17 mouse cellular contexts compared by ENCODE assay signal in genomic region chr15:25682953-25683507, GRCm38 (mm10).
A peak's percentile ranks its signal among the peaks of the same experiment; 100 is the strongest.
DNase-seq lines count a peak whose midpoint lies in the region; ATAC-seq and TF ChIP-seq lines count a peak whose summit lies in the region.
"Had no signal": no experiment of that assay in that cellular context is flagged by ENCODE, and none has a peak within 500 bp of the region (broad histone marks: within the 10 kb centered on the region; RNA-seq: fewer than 3 reads in every experiment).

No protein-coding gene starts in this region.

- H3K4me1 ChIP-seq in kidney, postnatal 0 days (replicated peaks; ENCODE audit: insufficient read depth, low read length), result peaks cover 18% of the 10 kb centered on the region; the same call in 1 of the 2 replicates
- H3K4me1 ChIP-seq in ES-Bruce4 (ENCODE audit: control insufficient read depth, insufficient read depth, low read length), result no peaks in the 10 kb centered on the region
- H3K4me1 ChIP-seq in embryonic facial prominence, embryonic 15.5 days, result peaks cover 41% of the 10 kb centered on the region

- no peaks in the 10 kb centered on the region for H3K36me3 ChIP-seq in kidney, postnatal 0 days (ENCODE audit: insufficient read depth, low read length)
- H3K36me3 ChIP-seq in ES-Bruce4 (ENCODE audit: control insufficient read depth, insufficient read depth, low read length, poor library complexity, severe bottlenecking), result no peaks in the 10 kb centered on the region
- H3K36me3 ChIP-seq in embryonic facial prominence, embryonic 15.5 days, result no peaks in the 10 kb centered on the region

- H3K9ac ChIP-seq in kidney, postnatal 0 days (ENCODE audit: low read depth, low read length), result no peak overlapping the region
- no peak overlapping the region for H3K9ac ChIP-seq in ES-Bruce4 (ENCODE audit: low read depth, poor library complexity, severe bottlenecking)
- H3K9ac ChIP-seq in embryonic facial prominence, embryonic 15.5 days, result no peak overlapping the region
- H3K9ac ChIP-seq: liver, embryonic 12.5 days had no signal

- TF ChIP-seq POLR2A in ES-Bruce4 (IDR thresholded peaks at IDR 0.05; ENCODE audit: insufficient read depth, low read length), result no peak

- no peak for ATAC-seq in kidney, postnatal 0 days (replicated peaks; ENCODE audit: low FRiP score, low read depth)
- no peak for ATAC-seq in embryonic facial prominence, embryonic 15.5 days (ENCODE audit: insufficient number of reproducible peaks, low FRiP score, low TSS enrichment, low read depth)
- ATAC-seq: liver, embryonic 12.5 days had no signal

- no peaks in the 10 kb centered on the region for H3K27me3 ChIP-seq in kidney, postnatal 0 days (ENCODE audit: insufficient read depth, low read length)
- H3K27me3 ChIP-seq in ES-Bruce4 (ENCODE audit: control insufficient read depth, insufficient read depth, low read length, poor library complexity, severe bottlenecking), result no peaks in the 10 kb centered on the region
- no peaks in the 10 kb centered on the region for H3K27me3 ChIP-seq in embryonic facial prominence, embryonic 15.5 days
- H3K27me3 ChIP-seq: CH12.LX; liver, embryonic 12.5 days had no signal

- no peak overlapping the region for H3K4me3 ChIP-seq in kidney, postnatal 0 days (replicated peaks; ENCODE audit: low read depth, low read length)
- no peak overlapping the region for H3K4me3 ChIP-seq in ES-Bruce4 (ENCODE audit: low read depth, low read length)
- no peak overlapping the region for H3K4me3 ChIP-seq in embryonic facial prominence, embryonic 15.5 days (replicated peaks)
- H3K4me3 ChIP-seq: erythroblast, embryonic 14.5 days; liver, embryonic 12.5 days had no signal

- no peak overlapping the region for H3K27ac ChIP-seq in kidney, postnatal 0 days
- 0 out of 2 replicates have a peak overlapping the region, but pooled peaks have one; percentile 31 for H3K27ac ChIP-seq in ES-Bruce4 (ENCODE audit: insufficient read depth, low read length)
- H3K27ac ChIP-seq in embryonic facial prominence, embryonic 15.5 days (replicated peaks), result peak overlapping the region; percentile 66; the same call in 1 of the 2 replicates
- H3K27ac ChIP-seq: liver, embryonic 12.5 days had no signal

- peak; percentile 71 for DNase-seq in embryo, embryonic 10 days (ENCODE audit: low spot score)
- no peak for DNase-seq in embryo, embryonic 9.5 days (ENCODE audit: extremely low spot score)
- peak; percentile 65 for DNase-seq in kidney, postnatal 0 days (ENCODE audit: low spot score)
- no peak for DNase-seq in kidney, adult 8-10 months
- no peak for DNase-seq in frontal cortex, adult 2 months (ENCODE audit: extremely low spot score in 1 of 2, low spot score in 1 of 2)
- no peak for DNase-seq in adrenal gland, postnatal 25 days
- DNase-seq: adrenal gland, postnatal 36 days; cerebellum, postnatal 14 days; kidney, adult 11 months; kidney, postnatal 4 days; lung, postnatal 10 days; thymus, adult 2 months had no signal

- TF ChIP-seq EP300 in ES-Bruce4 (IDR thresholded peaks at IDR 0.05; ENCODE audit: insufficient read depth, low read depth, low read length), result no peak

- H3K9me3 ChIP-seq in kidney, postnatal 0 days (replicated peaks; ENCODE audit: low read length), result no peaks in the 10 kb centered on the region
- no peaks in the 10 kb centered on the region for H3K9me3 ChIP-seq in ES-Bruce4 (replicated peaks; ENCODE audit: control insufficient read depth, insufficient read depth, low read length, poor library complexity, severe bottlenecking)
- no peaks in the 10 kb centered on the region for H3K9me3 ChIP-seq in embryonic facial prominence, embryonic 15.5 days (replicated peaks)
- H3K9me3 ChIP-seq: liver, embryonic 12.5 days had no signal

- no peak for TF ChIP-seq CTCF in kidney, postnatal 0 days (IDR thresholded peaks at IDR 0.05; ENCODE audit: low read depth)
- TF ChIP-seq CTCF in ES-Bruce4 (IDR thresholded peaks at IDR 0.05; ENCODE audit: low read depth, low read length), result no peak

- no peak overlapping the region for H3K4me2 ChIP-seq in kidney, postnatal 0 days (ENCODE audit: low read length)
- H3K4me2 ChIP-seq in embryonic facial prominence, embryonic 15.5 days (replicated peaks), result peak overlapping the region; percentile 19; the same call in 1 of the 2 replicates
- H3K4me2 ChIP-seq: liver, embryonic 12.5 days had no signal

- WGBS in kidney, postnatal 0 days, result 43% methylated on average over 13 of the region's 13 CpGs
- 25% methylated on average over 13 of the region's 13 CpGs for WGBS in embryonic facial prominence, embryonic 15.5 days

Comparison
In these comparisons a context has a peak if more than half of its experiments do, and no peak if none do; other contexts are left out.
1. DNase-seq: peak in embryo, embryonic 10 days (single experiment) and kidney, postnatal 0 days (single experiment); none in embryo, embryonic 9.5 days (single experiment), kidney, adult 8-10 months (0 of 2), frontal cortex, adult 2 months (0 of 2) and adrenal gland, postnatal 25 days (single experiment).